Mouse (Mus musculus) lung, adult 2 months (tissue): ENCODE measurements around the gene Gm5089.

Experiments used
- CTCF ChIP-seq: fragments of 200-500 bp; IDR thresholded peaks from 2 replicates; pipeline ENCODE4 v1.5.1; 2011; ENCODE audit warnings: mild to moderate bottlenecking, low read length, control low read depth; ENCODE audit not compliant: insufficient read depth
- POLR2A ChIP-seq: fragments of 200-500 bp; IDR thresholded peaks from 2 replicates; pipeline ENCODE4 v1.6.1; 2011; ENCODE audit warnings: low read depth, mild to moderate bottlenecking, control low read depth, low read length, borderline replicate concordance; ENCODE audit errors: extremely low read depth

DNA sequence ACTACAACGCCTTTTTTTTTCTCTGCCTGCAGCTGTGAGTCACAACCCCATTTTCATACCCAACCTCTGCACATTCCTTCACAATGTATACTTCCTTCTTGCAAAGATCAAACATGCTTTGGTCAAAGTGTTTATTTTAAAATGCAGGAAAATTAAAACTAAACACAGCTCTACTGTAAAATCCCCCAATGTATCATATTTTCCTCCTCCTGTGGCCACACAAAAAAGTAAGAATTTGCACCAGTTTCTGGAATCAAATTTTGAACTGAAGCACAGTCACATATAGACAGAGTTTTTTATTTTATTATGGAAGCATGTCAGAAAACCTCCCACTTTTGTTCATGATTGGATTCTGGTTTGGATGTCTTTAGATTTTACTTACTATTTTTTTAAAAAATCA, 35.7 kb upstream of the Gm5089 start:
- TF ChIP-seq POLR2A, result no peak
- TF ChIP-seq CTCF, result no peak
